Mouse (Mus musculus) liver, embryonic 15.5 days (tissue): Measurements from ENCODE around the gene Gm48551. TPM values are rescaled to one million over a fixed set of nuclear protein-coding genes. Genes with fewer than 3 reads are reported as not detected.

ENCODE experiments used
- ATAC-seq: fragments of 200-750 bp; cut with Nextera tagmentation; 2 replicates; pipeline ENCODE4 v1.8.0; 2017; ENCODE audit warnings: moderate number of reproducible peaks, mild to moderate bottlenecking, moderate library complexity; ENCODE audit not compliant: insufficient read depth
- H3K27ac ChIP-seq: fragments of 300-500 bp; sonication (generic); replicated peaks from 2 replicates; pipeline ENCODE4 v1.5.1; 2015; ENCODE audit warnings: mild to moderate bottlenecking, inconsistent platforms
- H3K27me3 ChIP-seq: fragments of 300-500 bp; sonication (generic); 2 replicates; pipeline ENCODE4 v1.6.1; 2015; ENCODE audit warnings: mild to moderate bottlenecking, inconsistent platforms
- H3K36me3 ChIP-seq: fragments of 300-500 bp; sonication (generic); replicated peaks from 2 replicates; pipeline ENCODE4 v1.6.1; 2015; ENCODE audit warnings: moderate library complexity, mild to moderate bottlenecking, inconsistent platforms
- H3K4me1 ChIP-seq: fragments of 300-500 bp; sonication (generic); replicated peaks from 2 replicates; pipeline ENCODE4 v1.6.1; 2015; ENCODE audit warnings: inconsistent platforms
- H3K4me2 ChIP-seq: fragments of 300-500 bp; sonication (generic); 2 replicates; pipeline ENCODE4 v1.6.1; 2015; ENCODE audit warnings: moderate library complexity, mild to moderate bottlenecking, inconsistent platforms
- H3K4me3 ChIP-seq: fragments of 300-500 bp; sonication (generic); replicated peaks from 2 replicates; pipeline ENCODE4 v1.5.1; 2015; ENCODE audit warnings: mild to moderate bottlenecking, inconsistent platforms
- H3K9ac ChIP-seq: fragments of 300-500 bp; sonication (generic); 2 replicates; pipeline ENCODE4 v1.6.1; 2015; ENCODE audit warnings: moderate library complexity, mild to moderate bottlenecking, inconsistent platforms
- H3K9me3 ChIP-seq: fragments of 300-500 bp; sonication (generic); replicated peaks from 2 replicates; pipeline ENCODE4 v1.6.1; 2016; ENCODE audit warnings: inconsistent platforms
- WGBS: fragments of 180-500 bp; shearing (Covaris S2); methylation state at CpG from one replicate; pipeline ENCODE4 v1.1.7; 2015; ENCODE audit warnings: mixed read lengths; ENCODE audit not compliant: insufficient replicate concordance; 5-methylcytosine and 5-hydroxymethylcytosine counted together
- polyA plus RNA-seq: library from polyadenylated mRNA; unstranded; fragments of >200 nt; fragmentation: Nextera tagmentation; extraction: Ambion mirVana; gene quantifications from 2 replicates; pipeline ENCODE4 v1.2.1, GENCODE M21; 2015

Gm48551 gene
- polyA plus RNA-seq, 1 experiment from 2014 or later: 0.88 TPM

- peak overlapping the region; percentile 47 for H3K4me2 ChIP-seq
- peak overlapping the region; percentile 66 for H3K27ac ChIP-seq
- H3K36me3 ChIP-seq: no peaks in the 10 kb centered on the region
- no peak for ATAC-seq
- H3K4me1 ChIP-seq: peaks cover 84% of the 10 kb centered on the region
- H3K9ac ChIP-seq: no peak overlapping the region
- no peaks in the 10 kb centered on the region for H3K9me3 ChIP-seq
- H3K27me3 ChIP-seq: peaks cover 24% of the 10 kb centered on the region
- no peak overlapping the region for H3K4me3 ChIP-seq
Observed at GRCm38 (mm10) chr10:81414682-81415081, 30.4 kb downstream of the Gm48551 start.

DNA sequence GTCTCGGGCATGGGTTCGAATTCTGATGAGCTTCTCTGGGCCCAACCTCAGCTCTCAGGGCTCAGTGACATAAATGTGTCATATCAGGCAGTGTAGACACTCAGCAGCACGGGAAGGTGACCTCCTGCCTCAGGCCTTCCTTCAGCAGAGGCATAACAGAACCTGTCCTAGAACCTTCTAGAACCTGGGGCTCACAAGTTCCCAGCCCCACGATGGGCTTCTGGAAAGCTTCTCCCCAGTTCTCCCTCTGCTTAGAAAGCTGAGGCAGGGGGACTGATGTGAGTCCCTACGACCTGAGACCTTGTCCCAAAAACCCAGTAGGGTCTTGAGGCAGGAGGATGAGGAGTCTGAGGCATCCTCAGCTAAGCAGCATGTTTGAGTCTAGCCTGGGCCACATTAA lies 30.9 kb downstream of the Gm48551 start:
- Histone ChIP-seq H3K4me3 (no peak overlapping the region), H3K27me3 (peaks cover 24% of the 10 kb centered on the region), H3K36me3 (no peaks in the 10 kb centered on the region), H3K9ac (no peak overlapping the region), H3K4me1 (peaks cover 84% of the 10 kb centered on the region), H3K27ac (no peak overlapping the region), H3K4me2 (0 out of 2 replicates have a peak overlapping the region, but pooled peaks have one; percentile 47), H3K9me3 (no peaks in the 10 kb centered on the region)
- WGBS: 52% methylated on average over 5 of the region's 5 CpGs
- ATAC-seq: no peak

- Histone ChIP-seq H3K36me3 (no peaks in the 10 kb centered on the region), H3K27ac (no peak overlapping the region), H3K27me3 (peaks cover 24% of the 10 kb centered on the region), H3K4me1 (peaks cover 79% of the 10 kb centered on the region), H3K9me3 (no peaks in the 10 kb centered on the region), H3K4me2 (no peak overlapping the region), H3K4me3 (no peak overlapping the region), H3K9ac (no peak overlapping the region)
- 60% methylated on average over 17 of the region's 17 CpGs for WGBS
- ATAC-seq: no peak
Observed at GRCm38 (mm10) chr10:81415549-81416310, 31.5 kb downstream of the Gm48551 start.

DNA sequence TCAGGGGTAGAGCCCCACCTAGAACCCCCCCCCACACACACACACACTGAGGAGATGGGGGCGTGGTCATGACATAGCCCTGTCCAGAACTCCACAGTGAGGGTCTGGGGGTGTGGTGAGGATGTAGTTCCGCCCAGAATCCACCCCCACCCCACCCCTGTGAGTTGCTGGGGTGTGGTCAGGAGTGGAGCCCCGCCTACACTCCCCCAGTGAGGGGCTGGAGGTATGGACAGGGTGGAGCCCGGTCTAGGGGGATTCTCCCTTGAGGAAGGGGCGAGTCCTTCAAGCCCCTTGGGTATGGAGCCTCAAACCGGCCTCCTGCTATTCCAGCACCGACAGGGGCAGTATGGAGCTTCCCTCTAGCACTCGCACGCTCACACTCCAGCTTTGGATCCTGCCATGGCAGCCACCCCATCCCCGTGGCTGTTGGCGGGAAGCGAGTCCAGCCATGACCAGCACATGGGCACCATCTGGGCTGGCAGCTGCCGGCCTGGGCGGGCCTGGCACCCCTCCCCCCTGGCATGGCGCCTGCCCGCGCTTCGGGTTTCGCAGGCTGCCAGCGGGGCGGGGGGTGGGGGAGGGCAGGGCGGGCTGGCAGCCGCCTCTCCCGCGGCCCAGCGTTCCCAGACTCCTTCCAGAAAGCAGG lies 32.4 kb downstream of the Gm48551 start:
- peaks cover 69% of the 10 kb centered on the region for H3K4me1 ChIP-seq
- peak overlapping the region; percentile 42 for H3K4me3 ChIP-seq
- no peaks in the 10 kb centered on the region for H3K36me3 ChIP-seq
- peaks cover 24% of the 10 kb centered on the region for H3K27me3 ChIP-seq
- no peaks in the 10 kb centered on the region for H3K9me3 ChIP-seq
- H3K27ac ChIP-seq: no peak overlapping the region
- WGBS: 1% methylated on average over 26 of the region's 26 CpGs
- no peak for ATAC-seq
- H3K9ac ChIP-seq: 0 out of 2 replicates have a peak overlapping the region, but pooled peaks have one; percentile 15
- H3K4me2 ChIP-seq: peak overlapping the region; percentile 68

- Histone ChIP-seq H3K9ac (no peak overlapping the region), H3K4me3 (peak overlapping the region; percentile 42), H3K36me3 (no peaks in the 10 kb centered on the region), H3K4me1 (peaks cover 61% of the 10 kb centered on the region), H3K9me3 (no peaks in the 10 kb centered on the region), H3K27ac (no peak overlapping the region), H3K27me3 (peaks cover 25% of the 10 kb centered on the region), H3K4me2 (peak overlapping the region; percentile 68)
- WGBS: 46% methylated on average over 12 of the region's 12 CpGs
- no peak for ATAC-seq
Observed at GRCm38 (mm10) chr10:81417227-81418215, 33.3 kb downstream of the Gm48551 start.

GRCm38 (mm10) chr10:81418216-81419070 lies 34.2 kb downstream of the Gm48551 start:
- no peak for ATAC-seq
- H3K27me3 ChIP-seq: peaks cover 31% of the 10 kb centered on the region
- 53% methylated on average over 11 of the region's 11 CpGs for WGBS
- peaks cover 52% of the 10 kb centered on the region for H3K4me1 ChIP-seq
- no peaks in the 10 kb centered on the region for H3K9me3 ChIP-seq
- H3K36me3 ChIP-seq: no peaks in the 10 kb centered on the region
- no peak overlapping the region for H3K27ac ChIP-seq
- H3K9ac ChIP-seq: no peak overlapping the region
- no peak overlapping the region for H3K4me2 ChIP-seq
- no peak overlapping the region for H3K4me3 ChIP-seq

GRCm38 (mm10) chr10:81419111-81419928 lies 35.1 kb downstream of the Gm48551 start:
- Histone ChIP-seq H3K9ac (no peak overlapping the region), H3K4me3 (no peak overlapping the region), H3K4me1 (peaks cover 43% of the 10 kb centered on the region), H3K27ac (no peak overlapping the region), H3K27me3 (peaks cover 39% of the 10 kb centered on the region), H3K36me3 (no peaks in the 10 kb centered on the region), H3K4me2 (no peak overlapping the region), H3K9me3 (no peaks in the 10 kb centered on the region)
- ATAC-seq: no peak
- WGBS: 67% methylated on average over 10 of the region's 10 CpGs

DNA sequence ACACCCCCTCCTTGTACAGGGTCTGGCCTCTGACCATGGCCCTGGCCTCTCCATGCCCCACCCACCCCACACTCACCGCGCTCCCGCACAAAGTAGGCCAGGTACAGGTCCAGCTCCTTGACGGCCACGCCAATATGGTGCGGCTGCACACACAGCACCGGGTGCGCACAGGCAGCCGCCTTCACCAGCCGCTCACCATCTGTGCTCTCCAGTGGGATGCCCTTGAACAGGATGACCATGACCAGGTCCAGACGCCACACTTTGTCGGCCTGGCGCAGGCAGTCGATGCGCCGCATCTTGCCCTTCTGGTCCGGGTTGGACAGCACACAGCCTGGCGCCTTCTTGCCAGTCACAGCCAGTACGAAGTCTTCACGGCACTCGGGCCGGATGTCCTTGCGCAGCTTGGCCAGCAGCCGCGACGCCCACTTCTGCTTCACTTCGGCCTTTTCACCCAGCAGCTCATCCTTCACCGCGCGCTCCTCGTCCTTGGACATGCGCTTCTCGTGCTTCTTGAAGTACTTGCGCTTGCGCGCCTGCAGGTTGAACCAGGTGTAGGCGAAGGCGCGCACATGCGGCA lies 36.0 kb downstream of the Gm48551 start:
- no peak overlapping the region for H3K27ac ChIP-seq
- no peaks in the 10 kb centered on the region for H3K9me3 ChIP-seq
- no peak overlapping the region for H3K4me3 ChIP-seq
- H3K9ac ChIP-seq: no peak overlapping the region
- H3K4me1 ChIP-seq: peaks cover 42% of the 10 kb centered on the region
- H3K27me3 ChIP-seq: peaks cover 49% of the 10 kb centered on the region
- 85% methylated on average over 40 of the region's 40 CpGs for WGBS
- H3K4me2 ChIP-seq: no peak overlapping the region
- ATAC-seq: no peak
- no peaks in the 10 kb centered on the region for H3K36me3 ChIP-seq

DNA sequence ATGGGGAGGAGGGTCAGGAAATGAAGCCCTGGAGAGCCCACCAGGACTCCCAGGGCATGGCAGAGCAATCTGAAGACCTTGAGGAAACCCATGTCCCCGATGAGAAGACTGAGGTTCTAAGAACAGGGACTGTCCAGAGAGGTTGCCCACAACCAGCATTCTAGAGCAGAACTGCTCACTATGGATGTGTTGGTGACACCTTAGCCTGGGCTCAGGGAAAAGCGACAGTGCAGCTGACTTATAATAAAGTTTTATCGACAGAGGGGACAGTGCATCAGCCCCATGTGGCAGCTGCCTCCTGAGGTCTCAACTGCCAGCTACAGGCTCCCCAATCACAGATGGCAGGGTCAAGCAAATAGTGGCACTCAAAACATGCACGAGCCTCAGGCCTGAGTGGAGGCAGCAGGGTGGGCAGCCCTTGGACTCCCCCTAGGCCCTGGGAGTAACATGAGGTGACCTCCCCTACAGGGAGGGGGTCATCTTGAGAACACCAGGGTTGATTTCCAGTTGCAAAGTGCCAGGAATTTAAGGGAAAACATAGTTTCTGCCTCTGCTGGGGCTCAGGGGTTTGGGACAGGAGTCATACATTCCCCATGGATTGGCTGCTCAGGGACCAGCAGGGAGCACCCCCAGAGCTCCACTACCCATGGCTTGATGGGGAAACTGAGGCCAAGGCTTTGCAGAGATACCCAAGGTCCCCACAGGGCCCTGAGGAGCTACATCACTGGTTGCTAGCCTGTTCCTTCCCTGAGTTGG lies 37.0 kb downstream of the Gm48551 start:
- Histone ChIP-seq H3K36me3 (no peaks in the 10 kb centered on the region), H3K4me3 (no peak overlapping the region), H3K4me2 (no peak overlapping the region), H3K9ac (no peak overlapping the region), H3K27me3 (peaks cover 58% of the 10 kb centered on the region), H3K9me3 (no peaks in the 10 kb centered on the region), H3K27ac (no peak overlapping the region), H3K4me1 (peaks cover 45% of the 10 kb centered on the region)
- 51% methylated on average over 4 of the region's 4 CpGs for WGBS
- no peak for ATAC-seq
